Mouse (Mus musculus) left cerebral cortex, postnatal 14 days (tissue): ENCODE measurements around the gene Slc35g3. TPM values are rescaled to one million over a fixed set of nuclear protein-coding genes. Genes with fewer than 3 reads are reported as not detected.
A peak's percentile ranks its signal among the peaks of the same experiment; 100 is the strongest.

Experiments
- DNase-seq, 2 experiments: peaks; one replicate each; pipeline ENCODE4 v3.0.0; 2021 to 2022; ENCODE audit warnings: low spot score in 2 of 2, mixed read lengths in 1 of 2
- intact Hi-C: fragments of 180-260 bp; cut with DNase I; formaldehyde crosslinking; loops from one replicate; pipeline ENCODE4 v1.15.1; 2025
- total RNA-seq, 2 experiments: library from RNA; stranded (reverse); gene quantifications; 2 replicates each; pipeline ENCODE4 v1.2.3; 2021

Slc35g3 gene
- total RNA-seq, 2 experiments from 2014 or later, result not detected

DNA sequence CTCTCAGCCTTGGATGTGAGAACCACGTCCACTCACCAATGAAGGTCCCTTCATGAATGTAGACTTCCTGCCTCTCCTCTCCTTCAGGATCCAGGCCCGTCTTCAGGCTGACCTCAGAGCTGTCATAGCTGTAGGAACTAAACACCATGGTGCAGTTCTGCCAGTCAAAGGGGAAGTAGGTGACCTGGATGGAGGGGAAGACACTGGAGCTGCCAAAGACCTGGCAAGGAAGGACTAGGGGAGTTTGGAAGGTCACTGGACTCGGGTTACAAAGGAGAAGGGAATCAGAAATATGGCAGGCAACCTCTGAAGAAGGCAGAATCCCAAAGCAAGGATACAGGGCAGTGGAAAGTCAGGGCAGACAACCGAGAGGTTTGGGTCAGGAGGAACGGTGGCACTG is 31.7 kb upstream of the Slc35g3 start:
- no peak for DNase-seq
- intact Hi-C loops, result no loop called here

- intact Hi-C loops, result no loop called here
- DNase-seq, result no peak
These were observed 29.7 kb upstream of the Slc35g3 start for GRCm38 (mm10) chr11:69791420-69791819.

DNA sequence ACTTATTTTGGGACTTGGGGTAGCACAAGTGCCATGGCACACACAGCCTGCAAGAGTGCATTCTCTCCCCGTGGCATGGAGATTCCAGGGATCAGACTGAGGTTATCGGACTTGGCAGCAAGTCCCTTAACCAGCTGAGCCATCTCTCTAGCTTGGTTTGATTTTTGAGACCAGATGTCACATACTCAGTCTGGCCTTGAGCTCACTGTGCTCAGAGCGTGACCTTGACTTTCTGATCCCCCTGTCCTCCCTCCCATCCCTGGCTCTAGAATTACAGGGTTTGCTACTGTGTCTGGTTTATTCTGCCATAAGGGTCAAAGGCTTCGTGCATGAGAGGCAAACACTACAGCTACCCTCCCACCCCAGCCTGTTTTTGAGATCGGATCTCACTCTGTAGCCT is 27.7 kb upstream of the Slc35g3 start:
- intact Hi-C loops, result no loop called here
- DNase-seq, result no peak

DNA sequence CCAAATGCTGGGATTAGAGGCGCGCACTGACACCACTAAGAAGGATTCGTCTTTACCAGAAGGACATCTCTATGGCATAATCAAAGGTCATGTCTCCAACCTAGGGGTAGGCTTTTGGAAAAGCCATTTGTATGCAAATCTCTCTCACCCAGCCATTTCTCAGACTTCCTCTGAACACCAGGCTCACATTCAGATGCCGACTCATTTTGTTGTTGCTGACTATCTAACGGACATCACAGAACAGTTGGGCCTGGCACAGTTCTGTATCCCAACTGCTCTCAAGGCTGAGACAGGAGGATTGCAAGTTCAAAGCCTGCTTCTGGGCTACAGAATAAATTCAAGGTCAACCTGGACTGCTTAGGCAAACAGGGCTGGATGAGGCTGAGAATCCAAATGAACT is 25.5 kb upstream of the Slc35g3 start:
- no peak for DNase-seq
- intact Hi-C loops, result no loop called here

GRCm38 (mm10) chr11:69784793-69785272 is 23.1 kb upstream of the Slc35g3 start:
- intact Hi-C loops, result no loop called here
- DNase-seq, result no peak

DNA sequence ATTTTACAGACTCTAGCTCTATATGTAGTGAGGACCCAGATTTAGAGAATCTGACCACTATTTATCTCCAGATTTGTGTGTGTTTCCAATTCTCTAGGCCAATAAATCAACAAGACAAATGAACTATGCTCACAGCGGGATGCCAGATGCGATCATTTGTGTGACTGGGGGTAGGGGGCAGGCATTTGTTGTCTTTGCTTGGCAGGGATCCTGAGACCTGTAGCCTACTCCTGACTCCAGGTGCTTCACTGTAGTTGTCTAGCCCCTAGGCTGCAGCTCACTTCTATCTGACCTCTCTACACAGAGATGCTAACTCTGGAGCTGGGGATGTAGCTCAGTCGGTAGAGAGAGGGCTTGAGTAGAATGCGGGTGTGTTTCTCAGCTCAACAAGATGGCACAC is 20.1 kb upstream of the Slc35g3 start:
- intact Hi-C loops, result no loop called here

GRCm38 (mm10) chr11:69778985-69779384 is 17.2 kb upstream of the Slc35g3 start:
- DNase-seq, result no peak
- intact Hi-C loops, result no loop called here

More for the DNA sequence above, 20.1 kb upstream of the Slc35g3 start:
- no peak for DNase-seq

GRCm38 (mm10) chr11:69778258-69778982 is 16.7 kb upstream of the Slc35g3 start:
- no peak for DNase-seq
- intact Hi-C loops, result no loop called here

- no peak for DNase-seq
- intact Hi-C loops, result no loop called here
These were observed 15.9 kb upstream of the Slc35g3 start for GRCm38 (mm10) chr11:69777504-69778257.

- intact Hi-C loops, result no loop called here
- no peak for DNase-seq
These were observed 14.7 kb upstream of the Slc35g3 start for GRCm38 (mm10) chr11:69776488-69776887.

DNA sequence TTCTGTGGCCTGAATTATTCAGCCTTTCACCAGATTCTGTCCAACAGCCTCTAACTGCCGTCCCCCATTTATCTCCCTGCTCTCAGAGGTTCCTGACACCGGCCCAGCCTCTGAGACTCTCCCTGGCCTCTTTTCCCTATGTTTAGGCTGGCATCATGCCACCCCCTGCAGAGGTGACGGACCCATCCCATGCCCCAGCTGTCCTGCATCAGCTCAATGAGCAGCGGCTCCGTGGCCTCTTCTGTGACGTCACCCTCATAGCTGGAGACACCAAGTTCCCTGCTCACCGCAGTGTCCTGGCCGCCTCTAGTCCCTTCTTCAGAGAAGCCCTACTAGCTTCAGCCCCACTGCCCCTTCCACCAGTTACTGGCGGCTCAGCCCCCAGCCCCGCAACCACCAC is 13.9 kb upstream of the Slc35g3 start:
- intact Hi-C loops, result no loop called here
- no peak for DNase-seq

- intact Hi-C loops, result no loop called here
These were observed 13.2 kb upstream of the Slc35g3 start for GRCm38 (mm10) chr11:69774961-69775360.

DNA sequence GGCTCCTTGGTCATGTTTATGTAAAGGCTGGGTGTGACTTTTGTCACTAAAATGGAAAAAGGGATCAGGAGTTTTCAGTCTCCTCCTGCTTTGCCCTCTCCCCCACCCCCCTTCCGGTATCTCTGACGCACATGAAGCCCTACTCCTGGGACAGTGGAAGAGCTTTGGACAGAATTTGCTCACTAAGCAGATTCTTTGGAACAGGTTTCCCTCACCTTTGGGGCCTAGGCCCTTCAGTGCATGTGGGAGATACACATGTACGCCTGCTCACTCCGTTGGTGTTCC is 5.8 kb upstream of the Slc35g3 start:
- no peak for DNase-seq
- intact Hi-C loops, result no loop called here

More at GRCm38 (mm10) chr11:69774961-69775360, 13.2 kb upstream of the Slc35g3 start:
- no peak for DNase-seq

GRCm38 (mm10) chr11:69766872-69767624 is 5.3 kb upstream of the Slc35g3 start:
- intact Hi-C loops, result no loop called here
- no peak for DNase-seq

DNA sequence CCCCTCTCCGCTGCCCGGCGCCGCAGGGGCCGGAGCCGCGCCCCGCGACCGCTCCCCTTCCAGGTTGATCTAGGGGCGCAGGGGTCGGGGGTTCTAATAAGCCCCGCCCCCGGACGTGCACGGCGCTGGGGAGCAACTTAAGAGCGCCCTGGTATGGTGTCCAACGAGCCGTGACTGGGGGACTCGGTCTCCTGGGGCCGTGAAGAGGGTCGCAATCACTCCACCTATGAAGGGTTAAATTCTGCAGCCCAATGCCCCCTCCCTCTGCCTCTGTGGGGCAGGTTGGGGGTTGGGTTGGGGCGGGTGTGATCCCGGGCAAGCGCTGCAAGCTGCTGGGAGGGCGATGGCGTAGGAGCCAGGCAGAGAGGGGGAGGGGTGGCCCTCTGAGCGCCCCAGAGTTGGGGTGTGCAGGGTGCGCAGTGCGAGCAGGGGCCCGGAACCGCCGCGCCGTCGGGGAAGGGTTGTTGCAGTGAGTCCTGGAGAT is 4.4 kb upstream of the Slc35g3 start:
- DNase-seq, result peak; percentile 71 to 82
- intact Hi-C loops, result no loop called here

GRCm38 (mm10) chr11:69765221-69766125 is 3.7 kb upstream of the Slc35g3 start, which contains the start of gene Zbtb4:
TSS of gene Zbtb4 (plus strand) at chr11:69765912.
- DNase-seq, result no peak
- intact Hi-C loops, result loop anchor here (2.0 kb wide), 1 partner anchor 37 kb away; no protein-coding TSS in a partner anchor

DNA sequence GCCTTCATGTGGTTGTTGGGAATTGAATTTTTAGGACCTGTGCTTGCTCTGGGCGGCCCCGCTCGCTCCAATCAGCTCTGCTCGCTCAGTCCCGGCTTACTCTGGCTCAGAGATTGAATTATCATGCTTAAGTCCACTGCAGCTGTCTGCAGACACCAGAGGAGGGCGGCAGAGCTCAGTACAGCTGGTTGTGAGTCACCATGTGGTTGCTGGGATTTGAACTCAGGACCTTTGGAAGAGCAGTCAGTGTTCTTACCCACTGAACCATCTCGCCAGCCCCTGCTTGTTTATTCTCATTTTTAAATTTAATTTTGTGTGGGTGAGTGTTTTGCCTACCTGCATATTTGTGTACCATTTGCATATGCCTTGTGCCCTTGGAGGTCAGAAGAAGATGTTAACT is 1.8 kb upstream of the Slc35g3 start:
- intact Hi-C loops, result no loop called here
- DNase-seq, result no peak

DNA sequence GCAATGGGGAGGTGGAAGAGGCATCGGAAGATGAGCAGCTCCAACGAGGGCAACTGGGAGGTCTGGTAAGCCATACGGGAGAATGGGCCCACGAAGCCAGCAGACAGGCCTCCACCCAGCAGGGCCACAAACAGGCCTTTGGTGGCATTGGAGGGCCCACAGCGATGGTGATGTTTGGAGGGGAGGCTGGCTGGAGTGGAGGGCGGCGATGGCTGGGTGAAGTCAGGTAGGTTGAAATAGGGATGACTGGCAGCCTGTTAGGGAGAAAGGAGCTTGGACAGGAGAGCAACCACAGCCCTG is 917 bp downstream of the Slc35g3 start:
- no peak for DNase-seq
- intact Hi-C loops, result no loop called here

GRCm38 (mm10) chr11:69760160-69760900 is 1.4 kb downstream of the Slc35g3 start:
- DNase-seq, result no peak
- intact Hi-C loops, result no loop called here
